Mouse (Mus musculus) layer of hippocampus, postnatal 36 days (tissue): ENCODE measurements at regions not wholly inside any gene's neighbourhood (a gene's known extent, or its start where the extent isn't known, plus 50 kb on each side); places are given as distances from the start of the nearest gene placed in this dataset.

ENCODE experiments used
- DNase-seq, 2 experiments: peaks; one replicate each; pipeline ENCODE4 v3.0.0; 2022

DNA sequence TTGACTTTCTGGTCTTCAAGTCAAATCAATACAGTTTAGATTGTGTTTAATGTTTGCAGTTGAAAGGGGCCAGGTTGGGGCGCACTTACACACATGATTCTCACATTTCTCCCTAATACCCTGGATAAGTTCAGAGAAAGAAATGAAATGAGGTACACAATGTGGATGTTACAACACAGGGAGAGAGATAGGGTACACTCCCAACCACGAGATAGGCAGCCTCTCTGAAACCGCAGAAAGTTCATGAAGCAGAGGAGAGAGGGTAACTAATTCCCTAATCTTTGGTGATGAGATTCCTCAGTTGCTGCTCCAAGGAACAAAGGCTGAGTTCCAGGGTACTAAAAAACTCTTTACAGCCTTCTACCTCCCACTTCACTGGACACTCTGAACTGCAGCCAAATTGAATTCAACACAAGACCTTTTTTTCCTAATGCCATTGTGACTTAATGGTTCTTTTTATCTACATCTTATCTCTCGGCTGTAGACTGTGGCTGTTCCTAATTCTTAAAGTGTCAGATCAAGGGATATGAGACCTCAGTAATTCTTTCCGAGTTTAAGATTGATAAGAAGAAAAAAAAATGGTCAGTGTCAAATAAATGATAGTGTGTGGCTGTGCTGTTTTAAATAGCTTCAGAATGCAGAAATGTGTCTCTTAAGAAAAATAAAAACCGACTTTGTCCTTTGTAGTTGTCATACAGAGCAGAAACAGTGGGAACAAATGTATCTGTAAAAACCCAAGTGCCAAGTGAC is 193.8 kb upstream of the Atp2b1 start:
- no peak for DNase-seq

DNA sequence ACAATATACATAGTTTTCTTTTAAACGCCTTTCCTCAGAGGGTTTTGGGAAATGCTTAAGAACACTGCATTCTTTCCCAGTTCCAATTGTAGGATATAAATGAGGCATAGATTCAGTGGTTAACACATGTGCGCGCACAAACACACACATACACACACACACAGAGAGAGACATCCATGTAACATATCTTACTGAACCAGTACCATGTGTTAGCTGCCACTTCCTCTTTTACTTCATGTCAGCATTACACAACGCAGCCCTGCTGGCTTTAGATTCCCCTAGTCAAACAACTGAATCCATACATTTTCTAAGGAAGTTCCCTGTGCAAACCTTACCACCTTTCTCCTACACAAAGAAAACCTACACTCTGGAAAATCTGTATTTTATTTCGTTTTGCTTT is 189.1 kb upstream of the Atp2b1 start:
- DNase-seq: no peak

DNA sequence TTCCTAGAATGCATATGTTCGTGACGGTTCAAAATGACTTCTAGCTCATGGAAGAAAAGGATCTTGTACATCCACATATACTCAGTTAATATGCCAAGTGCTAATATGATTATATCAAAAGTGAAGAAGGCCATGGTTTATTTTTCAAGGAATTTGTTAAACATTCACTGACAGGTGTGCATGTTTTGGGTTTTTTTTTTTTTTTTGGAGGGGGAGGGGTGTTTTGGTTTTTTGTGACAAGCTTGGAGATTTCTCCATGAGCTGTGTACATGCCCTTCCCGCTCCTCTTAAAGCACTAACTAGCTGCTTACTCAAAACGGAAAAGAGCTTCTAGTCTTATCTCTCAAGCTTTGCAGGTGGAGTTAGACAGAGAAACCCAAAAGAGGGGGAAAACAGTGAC is 187.1 kb upstream of the Atp2b1 start:
- no peak for DNase-seq

- DNase-seq: no peak
Measured at GRCm38 (mm10) chr10:98728396-98729030, 185.7 kb upstream of the Atp2b1 start.

GRCm38 (mm10) chr10:98733950-98734585 is 180.1 kb upstream of the Atp2b1 start:
- DNase-seq: no peak

GRCm38 (mm10) chr10:98740507-98741147 is 173.6 kb upstream of the Atp2b1 start:
- no peak for DNase-seq

DNA sequence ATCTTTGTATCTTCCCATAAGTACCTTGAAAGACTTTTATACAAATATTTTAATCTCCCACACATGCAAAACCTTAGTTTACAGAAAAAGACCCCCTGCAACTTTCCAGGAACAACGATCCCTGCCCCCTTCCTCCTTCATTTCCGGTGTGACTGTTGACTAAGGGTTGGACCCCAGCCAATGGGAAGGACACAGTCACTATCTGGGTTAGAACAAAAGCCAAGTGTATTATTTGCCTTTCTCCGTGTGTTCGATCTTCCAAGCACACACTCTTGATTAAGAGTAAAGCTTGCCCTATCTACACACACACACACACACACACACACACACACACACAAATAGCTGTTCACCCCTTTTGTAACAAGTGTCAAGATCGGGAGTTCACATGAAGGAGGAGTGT is 172.8 kb upstream of the Atp2b1 start:
- no peak for DNase-seq

DNA sequence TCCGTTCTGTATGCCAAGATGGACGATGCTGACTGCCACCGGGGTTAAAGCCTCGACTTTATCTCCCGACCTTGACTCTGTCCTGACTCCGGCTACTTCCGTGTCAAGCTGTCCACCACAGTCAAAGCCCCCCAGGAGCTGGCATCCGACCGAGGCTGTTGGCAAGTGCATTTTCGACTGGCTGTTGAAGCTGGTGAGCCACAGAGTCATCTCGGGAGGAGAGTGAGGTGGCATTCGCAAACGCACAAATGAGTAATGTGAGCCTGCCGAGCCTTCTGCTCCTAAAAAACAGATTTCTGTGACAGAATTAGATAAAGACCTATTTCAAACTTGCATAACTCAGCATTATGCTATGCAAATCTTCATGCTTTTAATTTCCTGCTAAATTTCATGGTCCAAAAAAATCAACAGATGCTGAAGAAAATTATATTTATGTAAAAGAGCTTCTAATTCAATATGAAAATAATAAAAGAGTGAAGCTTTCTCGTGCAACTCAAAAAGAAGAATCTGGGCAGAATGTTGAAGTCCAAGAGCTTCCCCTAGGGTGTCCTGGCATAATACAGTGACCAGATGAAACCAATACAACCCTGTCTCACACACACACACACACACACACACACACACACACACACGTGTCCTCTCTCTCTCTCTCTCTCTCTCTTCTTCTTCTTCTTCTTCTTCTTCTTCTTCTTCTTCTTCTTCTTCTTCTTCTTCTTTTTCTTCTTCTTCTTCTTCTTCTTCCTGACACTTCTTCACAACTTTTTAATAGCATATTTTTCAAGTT is 171.2 kb upstream of the Atp2b1 start:
- DNase-seq: peak; percentile 52 to 62

DNA sequence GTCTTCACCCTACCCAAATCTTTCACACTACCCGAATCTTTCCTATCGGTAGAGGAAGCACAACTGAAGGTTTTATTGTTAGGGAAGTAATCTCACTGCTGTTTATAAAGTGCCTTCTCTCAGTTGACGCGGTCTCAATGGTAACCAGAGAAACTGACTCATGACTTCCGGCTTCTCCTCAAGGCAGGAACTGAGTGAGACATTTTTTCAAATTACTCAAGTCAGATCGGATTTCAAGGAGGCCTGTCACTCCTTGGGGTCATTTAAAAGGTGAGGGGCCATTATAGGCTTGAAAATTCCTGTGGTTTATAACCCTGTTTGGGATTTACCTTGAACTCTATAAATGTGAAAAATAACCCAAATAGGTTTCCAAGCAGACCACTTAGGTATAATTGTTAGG is 170.0 kb upstream of the Atp2b1 start:
- DNase-seq: no peak

- DNase-seq: no peak
Measured at GRCm38 (mm10) chr10:98744662-98745061, 169.5 kb upstream of the Atp2b1 start.

DNA sequence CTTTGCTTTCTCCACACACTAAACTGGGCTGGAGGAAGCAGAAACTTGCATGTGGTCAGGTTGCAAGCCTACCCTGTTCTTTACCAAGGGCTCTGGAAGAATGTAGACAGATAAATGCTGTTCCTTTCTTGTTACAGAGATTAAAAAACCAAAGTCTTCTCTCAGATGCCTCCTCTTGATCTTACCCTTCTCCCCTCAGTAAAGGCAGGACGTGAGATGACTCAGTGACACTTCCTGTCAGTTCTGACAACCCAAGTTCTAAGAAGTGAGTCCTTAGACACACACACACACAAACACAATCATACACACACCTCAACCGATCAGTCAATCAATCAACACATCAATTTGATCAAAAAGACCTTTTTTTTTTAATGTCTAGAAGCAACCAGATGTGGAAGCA is 168.8 kb upstream of the Atp2b1 start:
- DNase-seq: no peak

GRCm38 (mm10) chr10:98745861-98746260 is 168.3 kb upstream of the Atp2b1 start:
- DNase-seq: no peak

GRCm38 (mm10) chr10:98748856-98749583 is 165.2 kb upstream of the Atp2b1 start:
- no peak for DNase-seq

- no peak for DNase-seq
Measured at GRCm38 (mm10) chr10:98749584-98749947, 164.6 kb upstream of the Atp2b1 start.

DNA sequence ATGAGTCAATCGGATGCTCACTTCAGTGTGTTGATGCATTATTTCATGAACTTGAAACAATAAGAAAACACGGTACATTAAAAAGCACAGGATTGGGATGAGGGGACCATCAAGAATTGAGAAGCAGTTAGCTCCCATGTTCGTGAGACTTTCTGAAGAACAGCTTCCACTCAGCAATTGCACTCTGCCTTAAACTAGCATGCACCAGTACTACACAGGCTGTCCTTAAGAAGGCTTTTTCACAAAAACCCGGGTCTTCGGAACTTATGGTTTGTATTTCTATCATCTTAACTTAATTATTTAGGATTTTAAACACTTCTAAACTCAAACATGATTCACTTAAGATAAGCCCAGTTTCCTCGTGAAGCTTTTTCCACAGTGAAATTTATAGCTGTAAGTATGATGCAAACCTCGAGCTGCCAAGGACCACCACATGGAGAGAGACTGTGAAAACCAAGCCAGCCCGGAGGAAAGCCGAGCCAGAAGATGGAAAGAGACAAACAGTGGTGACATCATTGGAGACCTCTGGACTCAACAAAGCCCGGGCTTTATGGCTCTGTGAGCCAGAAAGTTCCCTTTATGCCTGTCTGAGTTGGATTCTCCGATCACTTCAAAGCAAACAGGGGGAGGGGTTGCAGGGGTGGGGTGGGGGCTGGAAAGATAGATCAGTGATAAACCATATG is 162.7 kb upstream of the Atp2b1 start:
- no peak for DNase-seq

- no peak for DNase-seq
Measured at GRCm38 (mm10) chr10:98761080-98761479, 153.1 kb upstream of the Atp2b1 start.

GRCm38 (mm10) chr10:98765786-98766419 is 148.3 kb upstream of the Atp2b1 start:
- DNase-seq: no peak

DNA sequence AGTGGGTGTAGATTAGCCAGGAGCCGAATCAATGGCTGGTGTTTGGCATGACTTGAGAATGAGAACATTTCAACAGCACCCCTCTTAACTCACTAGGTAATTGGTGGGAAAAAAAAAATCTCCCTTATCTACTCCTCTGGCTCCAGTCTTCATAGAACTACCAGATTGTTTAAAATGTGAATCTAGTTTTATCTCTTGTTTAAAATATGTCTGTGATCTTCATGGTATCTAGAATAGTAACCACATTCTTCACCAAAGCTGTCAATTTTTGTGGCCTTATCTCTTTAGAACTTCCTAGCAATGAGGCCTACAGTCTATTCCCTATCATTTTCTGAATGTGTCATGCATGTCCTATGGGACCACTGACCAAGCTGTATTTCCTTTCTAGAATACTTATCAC is 134.4 kb upstream of the Atp2b1 start:
- DNase-seq: no peak

DNA sequence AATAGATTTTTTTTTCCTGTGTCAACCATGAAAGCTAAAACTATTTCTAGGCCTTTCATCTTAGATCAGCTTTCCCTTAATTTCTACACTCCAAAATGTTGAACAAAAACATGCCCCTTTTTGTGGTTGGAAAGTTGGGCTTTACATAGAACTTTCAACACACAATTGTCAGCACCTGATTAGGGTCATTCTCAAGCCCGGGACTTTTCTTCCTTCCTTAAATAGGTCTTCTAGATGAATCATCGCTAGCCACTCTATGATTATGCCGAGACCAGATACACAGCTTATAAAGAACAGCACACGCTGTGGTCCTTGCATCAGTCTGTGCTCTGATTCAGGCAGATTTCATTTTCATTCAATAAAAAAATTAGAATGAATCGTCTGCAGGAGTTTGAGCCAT is 133.3 kb upstream of the Atp2b1 start:
- no peak for DNase-seq

- no peak for DNase-seq
Measured at GRCm38 (mm10) chr10:98781888-98782351, 132.3 kb upstream of the Atp2b1 start.

GRCm38 (mm10) chr10:98785411-98785810 is 128.8 kb upstream of the Atp2b1 start:
- no peak for DNase-seq
